Mouse (Mus musculus) heart, adult 2 months (tissue): ENCODE data around the gene Dmrt1. TPM values are rescaled to one million over a fixed set of nuclear protein-coding genes. Genes with fewer than 3 reads are reported as not detected.

ENCODE experiments used
- DNase-seq, 2 experiments: peaks; one replicate each; pipeline ENCODE4 v3.0.0; 2021
- H3K27ac ChIP-seq: fragments of 200-600 bp; 2 replicates; pipeline ENCODE4 v1.8.1; 2022
- H3K27me3 ChIP-seq: fragments of 200-500 bp; 2 replicates; pipeline ENCODE4 v1.6.1; 2012; ENCODE audit warnings: mild to moderate bottlenecking, low read length, inconsistent platforms, mixed read lengths; ENCODE audit not compliant: control insufficient read depth, insufficient read depth
- H3K36me3 ChIP-seq: fragments of 200-500 bp; 2 replicates; pipeline ENCODE4 v1.6.1; 2012; ENCODE audit warnings: low read length, inconsistent platforms; ENCODE audit not compliant: control insufficient read depth, insufficient read depth
- H3K4me1 ChIP-seq: fragments of 200-500 bp; 2 replicates; pipeline ENCODE4 v1.6.1; 2011; ENCODE audit warnings: low read length; ENCODE audit not compliant: control insufficient read depth, insufficient read depth
- H3K4me3 ChIP-seq: fragments of 200-600 bp; 2 replicates; pipeline ENCODE4 v1.8.1; 2022
- H3K79me2 ChIP-seq: fragments of 200-500 bp; replicated peaks from 2 replicates; pipeline ENCODE4 v1.6.1; 2012; ENCODE audit warnings: mild to moderate bottlenecking, inconsistent platforms, low read length, moderate library complexity, mixed read lengths; ENCODE audit not compliant: control insufficient read depth, insufficient read depth
- H3K9ac ChIP-seq: fragments of 200-500 bp; 2 replicates; pipeline ENCODE4 v1.6.1; 2012; ENCODE audit warnings: low read depth, mild to moderate bottlenecking, control low read depth, inconsistent platforms, low read length, mixed read lengths
- CTCF ChIP-seq: fragments of 200-600 bp; IDR thresholded peaks from 2 replicates; pipeline ENCODE4 v1.8.1; 2022; ENCODE audit warnings: antibody characterized with exemption, mild to moderate bottlenecking, moderate library complexity
- EP300 ChIP-seq: fragments of 200-500 bp; IDR thresholded peaks from 2 replicates; pipeline ENCODE4 v1.6.1; 2011; ENCODE audit warnings: low read depth, low read length, control low read depth; ENCODE audit not compliant: insufficient read depth
- POLR2A ChIP-seq: fragments of 200-500 bp; IDR thresholded peaks from 2 replicates; pipeline ENCODE4 v1.6.1; 2011; ENCODE audit warnings: mild to moderate bottlenecking, low read depth, low read length, control low read depth; ENCODE audit not compliant: insufficient read depth
- WGBS: fragments of 180-500 bp; shearing (Covaris S2); methylation state at CpG from one replicate; pipeline ENCODE4 v1.1.7; 2018; 5-methylcytosine and 5-hydroxymethylcytosine counted together
- intact Hi-C: fragments of 180-260 bp; cut with DNase I; formaldehyde crosslinking; loops from one replicate; pipeline ENCODE4 v1.15.1; 2025
- polyA plus RNA-seq: library from polyadenylated mRNA; depleted of rRNA; stranded (reverse); fragments of >200 nt; gene quantifications from 2 replicates; pipeline ENCODE4 v1.2.3, GENCODE M21; 2012; rRNA removed
- total RNA-seq, 2 experiments: library from RNA; stranded (reverse); gene quantifications; 2 replicates each; pipeline ENCODE4 v1.2.3; 2021

Gene Dmrt1
- total and polyA plus RNA-seq, 3 experiments, result not detected

DNA sequence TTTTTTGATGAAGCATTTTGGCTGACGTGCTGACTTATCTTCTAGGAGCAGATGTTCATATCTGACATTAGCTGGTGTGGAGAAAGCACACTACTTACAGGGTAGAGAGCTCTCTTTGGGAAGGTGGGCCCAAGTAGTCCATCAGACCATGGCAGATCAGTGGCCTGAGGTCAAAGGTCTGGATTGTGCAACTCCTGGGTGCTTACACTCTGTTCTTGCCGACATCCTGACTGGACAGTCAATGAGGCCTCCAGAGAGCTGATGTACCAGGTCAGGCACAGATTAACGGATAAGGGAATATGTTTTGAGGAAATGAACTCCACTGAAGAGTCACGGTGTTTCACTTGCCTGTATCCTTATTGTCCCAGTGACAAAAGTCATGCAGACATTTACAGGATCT lies 143.3 kb downstream of the Dmrt1 start:
- 56% methylated on average over 4 of the region's 4 CpGs for WGBS
- DNase-seq, result no peak

DNA sequence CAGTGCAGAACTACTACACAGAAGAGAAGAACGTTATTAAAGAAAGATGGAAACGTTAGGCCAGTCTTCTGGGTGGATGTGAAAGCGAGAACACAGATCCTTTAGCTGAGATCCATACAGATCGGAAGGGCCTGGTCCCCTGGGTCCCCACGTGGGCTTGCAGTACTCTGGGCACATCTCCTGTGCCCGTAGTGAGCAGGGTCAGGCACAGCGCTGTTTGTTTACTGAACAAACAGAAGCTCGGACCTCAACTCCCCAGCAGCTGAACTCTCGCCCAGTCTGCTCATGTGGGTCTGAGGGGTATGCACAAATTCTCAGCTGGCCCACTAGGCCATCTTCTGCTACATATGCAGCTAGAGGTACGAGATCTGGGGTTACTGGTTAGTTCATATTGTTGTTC lies 145.1 kb downstream of the Dmrt1 start:
- TF ChIP-seq CTCF, result no peak
- TF ChIP-seq POLR2A, result no peak
- no peak for TF ChIP-seq EP300
- no peak overlapping the region for H3K9ac ChIP-seq
- no peaks in the 10 kb centered on the region for H3K4me1 ChIP-seq
- H3K79me2 ChIP-seq, result no peaks in the 10 kb centered on the region
- H3K4me3 ChIP-seq, result no peak overlapping the region
- no peak overlapping the region for H3K27ac ChIP-seq
- H3K27me3 ChIP-seq, result no peaks in the 10 kb centered on the region
- DNase-seq, result no peak
- intact Hi-C loops, result no loop called here
- no peaks in the 10 kb centered on the region for H3K36me3 ChIP-seq
- whole genome bisulfite sequencing, result 55% methylated on average over 10 of the region's 10 CpGs

More for the DNA sequence above, 143.3 kb downstream of the Dmrt1 start:
- H3K36me3 ChIP-seq, result no peaks in the 10 kb centered on the region
- no peaks in the 10 kb centered on the region for H3K27me3 ChIP-seq
- no peak overlapping the region for H3K9ac ChIP-seq
- no peaks in the 10 kb centered on the region for H3K4me1 ChIP-seq
- intact Hi-C loops, result no loop called here
- TF ChIP-seq EP300 (no peak), CTCF (no peak), POLR2A (no peak)
- H3K4me3 ChIP-seq, result no peak overlapping the region
- no peaks in the 10 kb centered on the region for H3K79me2 ChIP-seq
- H3K27ac ChIP-seq, result no peak overlapping the region

DNA sequence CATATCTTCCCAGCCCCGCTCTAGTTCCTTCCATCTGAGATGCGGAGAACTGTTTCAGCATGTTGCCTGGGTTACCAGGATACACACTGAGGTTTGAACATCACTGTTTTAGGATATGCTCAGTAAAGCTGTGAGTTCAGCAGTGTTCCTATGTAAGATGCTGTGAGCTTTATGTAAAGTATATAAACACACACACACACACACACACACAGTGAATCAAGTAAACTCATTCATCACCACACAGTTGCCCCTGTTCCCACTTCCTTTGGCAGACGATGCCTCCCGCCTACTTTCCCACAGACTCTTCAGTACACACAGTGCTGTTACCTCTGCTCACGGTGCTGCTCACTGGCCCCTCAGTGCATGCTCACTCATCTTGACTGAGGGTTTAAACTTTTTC lies 147.1 kb downstream of the Dmrt1 start:
- 68% methylated on average over 5 of the region's 5 CpGs for WGBS
- intact Hi-C loops, result no loop called here
- no peak for DNase-seq
- Histone ChIP-seq H3K27me3 (0 out of 2 replicates have a peak, but pooled peaks cover 2% of the 10 kb centered on the region), H3K4me3 (no peak overlapping the region), H3K27ac (no peak overlapping the region), H3K4me1 (no peaks in the 10 kb centered on the region), H3K9ac (no peak overlapping the region), H3K36me3 (no peaks in the 10 kb centered on the region), H3K79me2 (no peaks in the 10 kb centered on the region)
- TF ChIP-seq CTCF (no peak), POLR2A (no peak), EP300 (no peak)

Other genes with a start within 250 kb of the Dmrt1 start
- gene Dmrt3, start 104.7 kb downstream of the Dmrt1 start, total RNA-seq, result not detected
- 0.37 TPM in 1 of 2 replicates, not detected in the other for gene Dmrt3, start 104.7 kb downstream of the Dmrt1 start, polyA plus RNA-seq
- under 1 TPM; 0.09 to 0.23 TPM for gene Dmrt2, start 166.8 kb downstream of the Dmrt1 start, total RNA-seq
- 0.12 and 0.37 TPM in 2 replicates for gene Dmrt2, start 166.8 kb downstream of the Dmrt1 start, polyA plus RNA-seq